Mouse (Mus musculus) heart, adult 2 months (tissue): Measurements from ENCODE around the gene Aldh3b3. TPM values are rescaled to one million over a fixed set of nuclear protein-coding genes. Genes with fewer than 3 reads are reported as not detected.
"Not testable (repeated sequence)": the region's sequence is repeated elsewhere in the genome, so short reads cannot be mapped to it uniquely, and the experiment has no call there.

Experiments
- DNase-seq, 2 experiments: peaks; one replicate each; pipeline ENCODE4 v3.0.0; 2021
- H3K27ac ChIP-seq: fragments of 200-600 bp; 2 replicates; pipeline ENCODE4 v1.8.1; 2022
- H3K27me3 ChIP-seq: fragments of 200-500 bp; 2 replicates; pipeline ENCODE4 v1.6.1; 2012; ENCODE audit warnings: mild to moderate bottlenecking, low read length, inconsistent platforms, mixed read lengths; ENCODE audit not compliant: control insufficient read depth, insufficient read depth
- H3K36me3 ChIP-seq: fragments of 200-500 bp; 2 replicates; pipeline ENCODE4 v1.6.1; 2012; ENCODE audit warnings: low read length, inconsistent platforms; ENCODE audit not compliant: control insufficient read depth, insufficient read depth
- H3K4me1 ChIP-seq: fragments of 200-500 bp; 2 replicates; pipeline ENCODE4 v1.6.1; 2011; ENCODE audit warnings: low read length; ENCODE audit not compliant: control insufficient read depth, insufficient read depth
- H3K4me3 ChIP-seq: fragments of 200-600 bp; 2 replicates; pipeline ENCODE4 v1.8.1; 2022
- H3K79me2 ChIP-seq: fragments of 200-500 bp; replicated peaks from 2 replicates; pipeline ENCODE4 v1.6.1; 2012; ENCODE audit warnings: mild to moderate bottlenecking, inconsistent platforms, low read length, moderate library complexity, mixed read lengths; ENCODE audit not compliant: control insufficient read depth, insufficient read depth
- H3K9ac ChIP-seq: fragments of 200-500 bp; 2 replicates; pipeline ENCODE4 v1.6.1; 2012; ENCODE audit warnings: low read depth, mild to moderate bottlenecking, control low read depth, inconsistent platforms, low read length, mixed read lengths
- CTCF ChIP-seq: fragments of 200-600 bp; IDR thresholded peaks from 2 replicates; pipeline ENCODE4 v1.8.1; 2022; ENCODE audit warnings: antibody characterized with exemption, mild to moderate bottlenecking, moderate library complexity
- EP300 ChIP-seq: fragments of 200-500 bp; IDR thresholded peaks from 2 replicates; pipeline ENCODE4 v1.6.1; 2011; ENCODE audit warnings: low read depth, low read length, control low read depth; ENCODE audit not compliant: insufficient read depth
- POLR2A ChIP-seq: fragments of 200-500 bp; IDR thresholded peaks from 2 replicates; pipeline ENCODE4 v1.6.1; 2011; ENCODE audit warnings: mild to moderate bottlenecking, low read depth, low read length, control low read depth; ENCODE audit not compliant: insufficient read depth
- WGBS: fragments of 180-500 bp; shearing (Covaris S2); methylation state at CpG from one replicate; pipeline ENCODE4 v1.1.7; 2018; 5-methylcytosine and 5-hydroxymethylcytosine counted together
- intact Hi-C: fragments of 180-260 bp; cut with DNase I; formaldehyde crosslinking; loops from one replicate; pipeline ENCODE4 v1.15.1; 2025
- polyA plus RNA-seq: library from polyadenylated mRNA; depleted of rRNA; stranded (reverse); fragments of >200 nt; gene quantifications from 2 replicates; pipeline ENCODE4 v1.2.3, GENCODE M21; 2012
- total RNA-seq, 2 experiments: library from RNA; stranded (reverse); gene quantifications; 2 replicates each; pipeline ENCODE4 v1.2.3; 2021

Aldh3b3 gene
- total and polyA plus RNA-seq, 3 experiments, result 0.39 to 2.8 (median 0.61) TPM

DNA sequence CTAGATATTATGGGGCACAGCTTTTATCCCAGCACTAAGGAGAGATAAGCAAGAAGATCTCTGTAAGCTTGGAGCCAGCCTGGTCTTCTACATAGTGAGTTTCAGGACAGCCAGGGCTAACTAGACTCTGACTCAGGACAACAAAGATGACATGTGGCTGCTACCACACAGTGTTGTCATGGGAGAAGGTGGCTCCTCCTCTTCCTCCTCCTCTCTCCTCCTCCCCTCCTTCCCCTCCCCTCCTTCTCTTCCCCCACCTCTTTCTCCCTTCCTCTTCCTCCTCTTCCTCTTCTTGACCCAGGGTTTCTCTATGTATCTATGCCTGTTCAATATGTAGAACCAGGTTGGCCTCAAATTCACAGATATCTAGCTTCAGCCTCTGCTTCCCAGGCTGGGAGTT is 7.0 kb upstream of the Aldh3b3 start:
- no peak overlapping the region for H3K9ac ChIP-seq
- intact Hi-C loops, result no loop called here
- no peak overlapping the region for H3K4me3 ChIP-seq
- DNase-seq, result no peak
- H3K36me3 ChIP-seq, result no peaks in the 10 kb centered on the region
- no peaks in the 10 kb centered on the region for H3K4me1 ChIP-seq
- no peaks in the 10 kb centered on the region for H3K27me3 ChIP-seq
- H3K79me2 ChIP-seq, result no peaks in the 10 kb centered on the region
- TF ChIP-seq EP300 (no peak), CTCF (no peak), POLR2A (no peak)
- no peak overlapping the region for H3K27ac ChIP-seq

DNA sequence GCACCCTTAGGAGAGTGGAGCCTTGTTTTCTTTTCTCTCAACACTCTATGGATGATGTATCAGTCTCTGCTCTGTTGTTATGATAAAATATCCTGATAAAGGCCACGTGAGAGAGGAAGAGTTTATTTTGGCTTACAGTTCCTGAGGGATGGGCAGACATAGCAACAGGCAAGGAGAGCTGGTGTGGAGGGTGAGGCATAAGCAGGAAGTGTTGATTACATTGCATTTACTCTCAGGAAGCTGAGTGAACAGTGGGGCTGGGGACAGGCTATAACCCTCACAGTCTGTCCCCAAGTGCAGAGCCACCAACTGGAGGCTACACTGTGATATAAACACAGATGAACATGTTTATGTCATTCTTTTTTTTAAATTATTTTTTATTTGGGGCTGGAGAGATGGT is 6.3 kb upstream of the Aldh3b3 start:
- Histone ChIP-seq H3K36me3 (no peaks in the 10 kb centered on the region), H3K27me3 (no peaks in the 10 kb centered on the region), H3K4me1 (no peaks in the 10 kb centered on the region), H3K4me3 (no peak overlapping the region), H3K79me2 (no peaks in the 10 kb centered on the region), H3K27ac (no peak overlapping the region), H3K9ac (no peak overlapping the region)
- no peak for TF ChIP-seq CTCF
- intact Hi-C loops, result no loop called here
- no peak for DNase-seq
- WGBS, result 24% methylated on average over 1 of the region's 1 CpGs

GRCm38 (mm10) chr19:3955033-3955432 is 3.4 kb upstream of the Aldh3b3 start:
- no peak for TF ChIP-seq EP300
- no peak for TF ChIP-seq CTCF
- TF ChIP-seq POLR2A, result no peak
- H3K4me1 ChIP-seq, result no peaks in the 10 kb centered on the region

GRCm38 (mm10) chr19:3955804-3956203 is 2.6 kb upstream of the Aldh3b3 start:
- WGBS, result 45% methylated on average over 4 of the region's 4 CpGs
- Histone ChIP-seq H3K4me1 (no peaks in the 10 kb centered on the region), H3K27me3 (no peaks in the 10 kb centered on the region), H3K9ac (no peak overlapping the region), H3K79me2 (no peaks in the 10 kb centered on the region), H3K36me3 (no peaks in the 10 kb centered on the region), H3K4me3 (no peak overlapping the region), H3K27ac (no peak overlapping the region)
- TF ChIP-seq EP300 (no peak), CTCF (no peak), POLR2A (no peak)
- DNase-seq, result no peak
- intact Hi-C loops, result no loop called here

More at GRCm38 (mm10) chr19:3955033-3955432, 3.4 kb upstream of the Aldh3b3 start:
- Histone ChIP-seq H3K9ac (no peak overlapping the region), H3K36me3 (no peaks in the 10 kb centered on the region), H3K27me3 (no peaks in the 10 kb centered on the region), H3K4me3 (no peak overlapping the region), H3K27ac (no peak overlapping the region), H3K79me2 (no peaks in the 10 kb centered on the region)
- intact Hi-C loops, result no loop called here
- no peak for DNase-seq
- whole genome bisulfite sequencing, result 77% methylated on average over 3 of the region's 3 CpGs

- H3K79me2 ChIP-seq, H3K4me3 ChIP-seq, H3K27ac ChIP-seq, H3K4me1 ChIP-seq, H3K9ac ChIP-seq, intact Hi-C loops, H3K27me3 ChIP-seq, DNase-seq, H3K36me3 ChIP-seq: not testable (repeated sequence)
- WGBS, result 76% methylated on average over 5 of the region's 5 CpGs
These were observed 979 bp upstream of the Aldh3b3 start for GRCm38 (mm10) chr19:3957296-3958036.

DNA sequence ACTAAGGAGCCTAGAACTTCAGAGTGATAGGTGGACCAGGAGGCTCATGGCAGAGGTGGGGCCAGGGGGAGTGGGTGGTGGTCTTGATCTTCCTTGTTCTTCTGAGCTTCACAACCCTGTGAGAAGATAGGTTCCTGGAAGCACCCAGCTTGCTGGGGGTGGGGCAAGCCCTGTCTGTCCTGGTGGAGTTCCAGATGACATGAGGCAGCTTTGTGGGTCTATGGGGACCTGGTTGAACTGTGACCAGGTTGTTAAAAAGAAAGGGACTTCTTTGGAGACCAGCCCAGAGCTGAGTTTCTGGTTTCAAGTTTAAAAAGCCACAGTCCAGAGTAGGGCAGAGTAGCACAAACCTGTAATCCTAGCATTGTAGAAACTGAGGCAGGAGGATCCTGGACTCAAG is 585 bp downstream of the Aldh3b3 start:
- Histone ChIP-seq H3K9ac (no peak overlapping the region), H3K36me3 (no peaks in the 10 kb centered on the region), H3K79me2 (no peaks in the 10 kb centered on the region), H3K27me3 (no peaks in the 10 kb centered on the region), H3K4me1 (no peaks in the 10 kb centered on the region), H3K27ac (no peak overlapping the region), H3K4me3 (no peak overlapping the region)
- intact Hi-C loops, result no loop called here
- TF ChIP-seq CTCF, result no peak
- TF ChIP-seq POLR2A, result no peak
- no peak for TF ChIP-seq EP300
- DNase-seq, result no peak
